In genomic region chr5:64274738-64275451, GRCm38 (mm10) we compare ENCODE assay signal across 8 mouse cellular contexts.
DNase-seq lines count a peak whose midpoint lies in the region; ATAC-seq and TF ChIP-seq lines count a peak whose summit lies in the region.

No protein-coding gene starts in this region.

- peak; percentile 65; the same call in 1 of the 2 replicates for ATAC-seq in intestine, embryonic 16.5 days

- no peaks in the 10 kb centered on the region for H3K27me3 ChIP-seq in thymus, adult 2 months (ENCODE audit: control insufficient read depth, insufficient read depth, low read length)
- no peaks in the 10 kb centered on the region for H3K27me3 ChIP-seq in intestine, embryonic 16.5 days (replicated peaks; ENCODE audit: control insufficient read depth, insufficient read depth, low read length)

- H3K36me3 ChIP-seq in thymus, adult 2 months (ENCODE audit: control insufficient read depth, insufficient read depth, low read length), result peaks cover 26% of the 10 kb centered on the region
- 0 out of 2 replicates have a peak, but pooled peaks cover 7% of the 10 kb centered on the region for H3K36me3 ChIP-seq in intestine, embryonic 16.5 days (ENCODE audit: control insufficient read depth, insufficient read depth, low read length)

- no peak overlapping the region for H3K4me3 ChIP-seq in thymus, adult 2 months (ENCODE audit: control insufficient read depth, insufficient read depth, low read length)
- no peak overlapping the region for H3K4me3 ChIP-seq in intestine, embryonic 16.5 days (ENCODE audit: low read length)

- no peak for TF ChIP-seq CTCF in thymus, adult 2 months (IDR thresholded peaks at IDR 0.05; ENCODE audit: borderline replicate concordance, control insufficient read depth, extremely low read depth, insufficient read depth, low read length, poor library complexity)

- no peak overlapping the region for H3K4me2 ChIP-seq in intestine, embryonic 16.5 days (ENCODE audit: low read depth, low read length)

- no peaks in the 10 kb centered on the region for H3K4me1 ChIP-seq in thymus, adult 2 months (replicated peaks; ENCODE audit: control insufficient read depth, insufficient read depth, low read length)
- H3K4me1 ChIP-seq in intestine, embryonic 16.5 days (ENCODE audit: control insufficient read depth, insufficient read depth, low read length), result peaks cover 3% of the 10 kb centered on the region; the same call in 1 of the 2 replicates

- no peak for TF ChIP-seq POLR2A in thymus, adult 2 months (IDR thresholded peaks at IDR 0.05; ENCODE audit: control insufficient read depth, extremely low read depth, insufficient read depth, low read length, poor library complexity)

- 52% methylated on average over 17 of the region's 17 CpGs for WGBS in thymus, adult 2 months
- WGBS in intestine, embryonic 16.5 days, result 30% methylated on average over 17 of the region's 17 CpGs

- no peaks in the 10 kb centered on the region for H3K9me3 ChIP-seq in intestine, embryonic 16.5 days (ENCODE audit: control insufficient read depth, low read length)

- DNase-seq in adrenal gland, adult (ENCODE audit: inconsistent age in 2 of 2, low spot score in 1 of 2), result peak; percentile 61 to 83
- no peak for DNase-seq in adrenal gland, adult 8-10 months
- peak; percentile 52 for DNase-seq in thymus, adult 2 months
- no peak for DNase-seq in thymus, adult 18-20 months
- DNase-seq in embryo, embryonic 10 days (ENCODE audit: low spot score), result peak; percentile 82
- DNase-seq in lung, postnatal 36 days, result peak; percentile 70
- DNase-seq in telencephalon, adult 2 months (ENCODE audit: low read depth, low spot score), result peak; percentile 34

- no peak overlapping the region for H3K27ac ChIP-seq in thymus, adult 2 months (ENCODE audit: control insufficient read depth, insufficient read depth, low read length)
- H3K27ac ChIP-seq in intestine, embryonic 16.5 days (ENCODE audit: low read length), result no peak overlapping the region

- no peak overlapping the region for H3K9ac ChIP-seq in intestine, embryonic 16.5 days (ENCODE audit: low read depth, low read length)

Comparison
In these comparisons a context has a peak if more than half of its experiments do, and no peak if none do; other contexts are left out.
1. DNase-seq: peak in adrenal gland, adult (2 of 2), thymus, adult 2 months (single experiment), embryo, embryonic 10 days (single experiment), lung, postnatal 36 days (single experiment) and telencephalon, adult 2 months (single experiment); none in adrenal gland, adult 8-10 months (single experiment) and thymus, adult 18-20 months (0 of 2).